Mouse (Mus musculus) layer of hippocampus, adult 2 months (tissue): Measurements from ENCODE around the gene Hs1bp3. TPM values are rescaled to one million over a fixed set of nuclear protein-coding genes. Genes with fewer than 3 reads are reported as not detected.

Experiments
- DNase-seq, 2 experiments: peaks; one replicate each; pipeline ENCODE4 v3.0.0; 2022; ENCODE audit warnings: low spot score in 2 of 2
- H3K27ac ChIP-seq: fragments of 200-600 bp; 2 replicates; pipeline ENCODE4 v1.8.1; 2022
- H3K4me3 ChIP-seq: fragments of 200-600 bp; 2 replicates; pipeline ENCODE4 v1.8.1; 2022; ENCODE audit warnings: mild to moderate bottlenecking
- CTCF ChIP-seq: fragments of 200-600 bp; conservative IDR thresholded peaks from 2 replicates; pipeline ENCODE4 v1.8.1; 2022; ENCODE audit warnings: antibody characterized with exemption, mild to moderate bottlenecking, moderate library complexity
- total RNA-seq, 2 experiments: library from RNA; stranded (reverse); gene quantifications; 2 replicates each; pipeline ENCODE4 v1.2.3; 2021

The Hs1bp3 gene
- total RNA-seq, 2 experiments from 2014 or later, result 12.2 to 15.1 TPM

- Histone ChIP-seq H3K4me3 (no peak overlapping the region), H3K27ac (no peak overlapping the region)
- TF ChIP-seq CTCF, result no peak
- no peak for DNase-seq
Observed at GRCm38 (mm10) chr12:8312266-8312665, 966 bp upstream of the Hs1bp3 start.

- TF ChIP-seq CTCF, result no peak
- no peak for DNase-seq
- peak overlapping the region; percentile 87 for H3K27ac ChIP-seq
- H3K4me3 ChIP-seq, result peak overlapping the region; percentile 75
Observed at GRCm38 (mm10) chr12:8313773-8314172, 541 bp downstream of the Hs1bp3 start.

GRCm38 (mm10) chr12:8316541-8316940 is 3.3 kb downstream of the Hs1bp3 start:
- Histone ChIP-seq H3K27ac (no peak overlapping the region), H3K4me3 (no peak overlapping the region)
- DNase-seq, result no peak
- peak; percentile 67 for TF ChIP-seq CTCF

- H3K27ac ChIP-seq, result peak overlapping the region; percentile 61; the same call in 1 of the 2 replicates
- TF ChIP-seq CTCF, result peak; percentile 97
- DNase-seq, result peak; percentile 80 to 91
- no peak overlapping the region for H3K4me3 ChIP-seq
Observed at GRCm38 (mm10) chr12:8320084-8320713, 7.0 kb downstream of the Hs1bp3 start.

GRCm38 (mm10) chr12:8321506-8321905 is 8.3 kb downstream of the Hs1bp3 start:
- H3K4me3 ChIP-seq, result no peak overlapping the region
- DNase-seq, result no peak
- TF ChIP-seq CTCF, result no peak
- peak overlapping the region; percentile 3; the same call in 1 of the 2 replicates for H3K27ac ChIP-seq

- no peak for DNase-seq
- no peak overlapping the region for H3K4me3 ChIP-seq
- TF ChIP-seq CTCF, result no peak
- H3K27ac ChIP-seq, result peak overlapping the region; percentile 92
Observed at GRCm38 (mm10) chr12:8324086-8324485, 10.9 kb downstream of the Hs1bp3 start.

- no peak for DNase-seq
- H3K4me3 ChIP-seq, result no peak overlapping the region
- TF ChIP-seq CTCF, result no peak
- H3K27ac ChIP-seq, result peak overlapping the region; percentile 92
Observed at GRCm38 (mm10) chr12:8325245-8325942, 12.2 kb downstream of the Hs1bp3 start.

GRCm38 (mm10) chr12:8325943-8326522 is 12.8 kb downstream of the Hs1bp3 start:
- Histone ChIP-seq H3K4me3 (no peak overlapping the region), H3K27ac (peak overlapping the region; percentile 92)
- peak; percentile 61 for TF ChIP-seq CTCF

GRCm38 (mm10) chr12:8326825-8327674 is 13.8 kb downstream of the Hs1bp3 start:
- peak; percentile 95 to 99 for DNase-seq
- Histone ChIP-seq H3K4me3 (peak overlapping the region; percentile 40), H3K27ac (peak overlapping the region; percentile 92)
- TF ChIP-seq CTCF, result peak; percentile 98; the same call in 1 of the 2 replicates

More at GRCm38 (mm10) chr12:8325943-8326522, 12.8 kb downstream of the Hs1bp3 start:
- peak in 1 of 2 experiments; percentile 70 for DNase-seq

- DNase-seq, result no peak
- no peak for TF ChIP-seq CTCF
- H3K27ac ChIP-seq, result peak overlapping the region; percentile 92
- H3K4me3 ChIP-seq, result no peak overlapping the region
Observed at GRCm38 (mm10) chr12:8327675-8328053, 14.4 kb downstream of the Hs1bp3 start.

- DNase-seq, result no peak
- H3K27ac ChIP-seq, result no peak overlapping the region
- peak; percentile 24; the same call in 1 of the 2 replicates for TF ChIP-seq CTCF
- no peak overlapping the region for H3K4me3 ChIP-seq
Observed at GRCm38 (mm10) chr12:8329236-8329635, 16.0 kb downstream of the Hs1bp3 start.

GRCm38 (mm10) chr12:8331489-8332173 is 18.4 kb downstream of the Hs1bp3 start:
- H3K4me3 ChIP-seq, result no peak overlapping the region
- TF ChIP-seq CTCF, result no peak
- DNase-seq, result no peak
- H3K27ac ChIP-seq, result peak overlapping the region; percentile 81
